Mouse (Mus musculus) embryonic facial prominence, embryonic 10.5 days (tissue): ENCODE measurements around the gene Tex36. TPM values are rescaled to one million over a fixed set of nuclear protein-coding genes. Genes with fewer than 3 reads are reported as not detected.

Experiments used
- DNase-seq: peaks from one replicate; pipeline ENCODE4 v3.0.0-alpha.2; 2017; ENCODE audit warnings: low spot score
- H3K27ac ChIP-seq: fragments of 300-500 bp; sonication (generic); replicated peaks from 2 replicates; pipeline ENCODE4 v1.5.1; 2016; ENCODE audit warnings: mild to moderate bottlenecking
- H3K27me3 ChIP-seq: fragments of 300-500 bp; sonication (generic); replicated peaks from 2 replicates; pipeline ENCODE4 v1.6.1; 2016; ENCODE audit warnings: low read depth, mild to moderate bottlenecking; ENCODE audit not compliant: poor library complexity, severe bottlenecking
- H3K36me3 ChIP-seq: fragments of 300-500 bp; sonication (generic); replicated peaks from 2 replicates; pipeline ENCODE4 v1.6.1; 2016; ENCODE audit warnings: mild to moderate bottlenecking, moderate library complexity
- H3K4me1 ChIP-seq: fragments of 300-500 bp; sonication (generic); 2 replicates; pipeline ENCODE4 v1.6.1; 2016
- H3K4me3 ChIP-seq: fragments of 300-500 bp; sonication (generic); 2 replicates; pipeline ENCODE4 v1.5.1; 2016; ENCODE audit warnings: mild to moderate bottlenecking, moderate library complexity
- H3K9me3 ChIP-seq: fragments of 300-500 bp; sonication (generic); 2 replicates; pipeline ENCODE4 v1.6.1; 2016; ENCODE audit warnings: mild to moderate bottlenecking
- WGBS: fragments of 180-500 bp; shearing (Covaris S2); methylation state at CpG from one replicate; pipeline ENCODE4 v1.1.7; 2016; 5-methylcytosine and 5-hydroxymethylcytosine counted together
- polyA plus RNA-seq: library from polyadenylated mRNA; unstranded; fragments of >200 nt; fragmentation: Nextera tagmentation; extraction: Ambion mirVana; gene quantifications from 2 replicates; pipeline ENCODE4 v1.2.1, GENCODE M21; 2016

Gene Tex36
- not detected in 2 replicates for polyA plus RNA-seq

DNA sequence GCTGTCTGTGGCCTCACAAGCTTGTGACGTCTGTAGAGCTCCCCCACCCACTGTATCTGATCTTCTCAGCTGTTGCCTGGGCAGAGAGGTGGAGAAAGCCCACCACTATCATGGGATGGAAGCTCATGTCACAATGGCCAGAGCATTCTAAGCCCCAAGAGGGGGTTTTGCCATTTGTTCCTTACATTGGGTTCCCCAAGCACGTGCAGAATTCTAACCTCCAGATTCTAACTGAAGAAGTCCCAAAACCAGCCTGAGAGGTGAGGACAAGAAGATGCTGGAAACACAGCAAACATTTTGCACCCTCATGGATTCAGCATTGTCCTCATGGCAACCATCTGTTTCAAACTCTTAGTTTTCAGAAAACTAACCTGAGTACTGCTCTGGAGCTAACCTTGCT lies at the start of gene Tex36:
TSS of gene Tex36 (minus strand) at position 101 of the 400 bp plus-strand sequence.
- 53% methylated on average over 2 of the region's 2 CpGs for WGBS
- no peaks in the 10 kb centered on the region for H3K27me3 ChIP-seq
- H3K27ac ChIP-seq, result no peak within 1 kb of the TSS
- peaks cover 6% of the 10 kb centered on the region; the same call in 1 of the 2 replicates for H3K4me1 ChIP-seq
- no peaks in the 10 kb centered on the region for H3K9me3 ChIP-seq
- no peak within 1 kb of the TSS for H3K4me3 ChIP-seq
- no peak for DNase-seq
- H3K36me3 ChIP-seq, result no peaks in the 10 kb centered on the region

DNA sequence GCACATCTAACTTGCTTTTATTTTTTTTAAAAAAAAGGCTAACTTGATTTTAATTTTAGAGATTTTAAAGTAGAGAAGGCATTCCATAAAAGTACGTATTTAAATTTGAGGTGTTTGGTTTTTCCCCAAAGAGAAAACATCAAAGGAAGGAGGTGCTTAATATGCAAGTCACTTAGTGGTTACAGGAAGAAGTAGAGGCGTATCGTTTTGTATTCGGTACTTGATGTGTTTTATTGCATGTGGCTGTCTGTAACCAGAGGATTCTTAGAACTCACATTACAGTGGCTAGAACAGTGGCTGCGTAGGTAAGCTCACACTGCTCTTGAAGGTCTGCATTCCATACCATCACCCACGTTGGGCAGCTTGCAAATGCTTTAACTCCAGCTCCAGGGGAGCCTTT lies 43.8 kb upstream of the Tex36 start:
- Histone ChIP-seq H3K27ac (no peak overlapping the region), H3K36me3 (peaks cover 100% of the 10 kb centered on the region)

GRCm38 (mm10) chr7:133638821-133639220 lies 36.9 kb upstream of the Tex36 start:
- Histone ChIP-seq H3K36me3 (peaks cover 48% of the 10 kb centered on the region), H3K9me3 (no peaks in the 10 kb centered on the region), H3K27me3 (no peaks in the 10 kb centered on the region), H3K4me1 (peaks cover 25% of the 10 kb centered on the region), H3K27ac (no peak overlapping the region), H3K4me3 (peak overlapping the region; percentile 93)
- WGBS, result 92% methylated on average over 13 of the region's 13 CpGs
- no peak for DNase-seq

More for the DNA sequence above, 43.8 kb upstream of the Tex36 start:
- no peak overlapping the region for H3K4me3 ChIP-seq
- no peaks in the 10 kb centered on the region for H3K27me3 ChIP-seq
- 91% methylated on average over 6 of the region's 6 CpGs for WGBS
- no peaks in the 10 kb centered on the region for H3K9me3 ChIP-seq
- DNase-seq, result no peak
- no peaks in the 10 kb centered on the region for H3K4me1 ChIP-seq

- H3K9me3 ChIP-seq, result no peaks in the 10 kb centered on the region
- peak overlapping the region; percentile 93 for H3K4me3 ChIP-seq
- peaks cover 43% of the 10 kb centered on the region for H3K36me3 ChIP-seq
- no peak for DNase-seq
- 17% methylated on average over 13 of the region's 13 CpGs for WGBS
- H3K27me3 ChIP-seq, result no peaks in the 10 kb centered on the region
- H3K4me1 ChIP-seq, result peaks cover 25% of the 10 kb centered on the region
- H3K27ac ChIP-seq, result peak overlapping the region; percentile 94
Observed at GRCm38 (mm10) chr7:133638306-133638705, 36.3 kb upstream of the Tex36 start.

DNA sequence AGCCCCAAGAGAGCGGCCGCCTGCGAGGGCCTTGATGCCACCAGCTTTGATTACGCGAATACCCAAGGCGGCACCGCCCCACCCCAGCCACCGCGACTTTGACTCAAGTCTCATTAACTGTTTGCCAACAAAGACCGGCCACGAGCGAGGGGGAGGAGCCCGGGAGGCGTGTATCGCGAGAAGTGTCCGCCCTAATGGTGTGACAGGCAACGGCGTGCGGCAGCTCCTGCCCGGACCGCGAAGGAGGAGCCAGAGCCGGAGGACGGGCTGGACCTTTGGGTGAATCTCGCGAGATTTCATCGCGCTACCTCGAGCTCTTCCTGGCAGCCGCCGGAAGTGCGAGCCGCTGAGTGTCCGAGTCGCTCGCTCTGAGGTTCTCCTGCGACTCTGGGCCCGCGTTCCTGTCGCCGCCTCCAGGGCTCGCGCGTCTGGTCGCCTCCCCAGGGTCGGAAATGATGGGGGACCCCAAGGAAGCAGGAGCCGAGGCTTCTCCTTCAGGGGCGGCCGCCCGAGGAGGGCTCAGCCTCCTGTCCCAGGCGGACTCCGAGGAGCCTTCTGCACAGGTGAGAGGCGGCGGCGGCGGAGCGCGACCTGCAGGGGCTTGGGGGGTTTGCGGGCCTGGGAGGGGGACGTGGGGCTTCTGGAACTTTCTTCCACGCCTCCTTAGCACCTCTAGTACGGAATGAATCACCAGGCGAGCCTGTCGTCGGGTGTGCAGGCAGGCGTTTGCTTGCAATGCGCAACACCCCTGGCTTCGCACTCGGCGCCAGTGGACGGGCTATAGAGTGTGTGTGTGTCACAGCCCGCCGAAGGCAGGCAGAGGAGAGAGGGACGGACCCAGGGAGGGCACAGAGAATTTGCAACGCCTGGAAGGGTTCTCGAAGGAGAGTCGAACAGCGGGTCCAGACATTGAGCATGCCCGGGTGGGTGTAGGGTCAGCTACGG lies 35.7 kb upstream of the Tex36 start, which contains the start of gene Edrf1:
TSS of gene Edrf1 (plus strand) at position 183 of the 945 bp plus-strand sequence.
- Histone ChIP-seq H3K4me1 (peaks cover 25% of the 10 kb centered on the region), H3K27me3 (no peaks in the 10 kb centered on the region), H3K36me3 (peaks cover 36% of the 10 kb centered on the region)

GRCm38 (mm10) chr7:133636738-133637352 lies 34.9 kb upstream of the Tex36 start:
- peak overlapping the region; percentile 94 for H3K27ac ChIP-seq
- peaks cover 25% of the 10 kb centered on the region for H3K4me1 ChIP-seq
- H3K27me3 ChIP-seq, result no peaks in the 10 kb centered on the region
- no peaks in the 10 kb centered on the region for H3K9me3 ChIP-seq
- peak; percentile 89 for DNase-seq
- peaks cover 28% of the 10 kb centered on the region for H3K36me3 ChIP-seq
- 2% methylated on average over 21 of the region's 21 CpGs for WGBS
- H3K4me3 ChIP-seq, result peak overlapping the region; percentile 93

More for the DNA sequence above, 35.7 kb upstream of the Tex36 start, which contains the start of gene Edrf1:
- under 1% methylated on average over 81 of the region's 81 CpGs for WGBS
- peak; percentile 99 for DNase-seq
- Histone ChIP-seq H3K27ac (peak within 1 kb of the TSS; percentile 94), H3K4me3 (peak within 1 kb of the TSS; percentile 93), H3K9me3 (no peaks in the 10 kb centered on the region)

GRCm38 (mm10) chr7:133634932-133635650 lies 33.1 kb upstream of the Tex36 start:
- peak overlapping the region; percentile 78 for H3K27ac ChIP-seq
- peak; percentile 76 for DNase-seq
- H3K4me3 ChIP-seq, result no peak overlapping the region
- peaks cover 12% of the 10 kb centered on the region for H3K36me3 ChIP-seq
- no peaks in the 10 kb centered on the region for H3K9me3 ChIP-seq
- peaks cover 25% of the 10 kb centered on the region for H3K4me1 ChIP-seq
- no peaks in the 10 kb centered on the region for H3K27me3 ChIP-seq
- 44% methylated on average over 10 of the region's 12 CpGs for WGBS

DNA sequence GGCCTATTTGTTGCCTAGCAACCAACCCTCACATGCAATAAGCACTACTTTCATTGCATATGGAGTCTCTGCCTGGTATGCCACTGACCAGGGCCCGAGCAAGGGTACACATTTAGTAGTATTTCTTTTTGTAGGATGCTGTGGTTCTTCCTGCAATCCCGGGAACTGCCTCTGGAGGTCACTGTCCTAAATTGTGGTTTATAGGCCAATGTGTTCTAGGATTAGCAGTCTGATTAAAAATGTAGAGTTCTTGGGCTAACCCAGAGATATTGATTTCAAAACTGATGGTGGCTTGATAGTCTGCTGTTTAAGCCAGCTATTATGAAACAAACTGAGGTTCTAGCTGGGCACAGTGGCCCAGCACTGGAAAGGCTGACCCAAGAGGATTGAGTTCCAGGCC lies 30.5 kb upstream of the Tex36 start:
- Histone ChIP-seq H3K4me3 (no peak overlapping the region), H3K27me3 (no peaks in the 10 kb centered on the region), H3K9me3 (no peaks in the 10 kb centered on the region), H3K36me3 (no peaks in the 10 kb centered on the region), H3K4me1 (peaks cover 19% of the 10 kb centered on the region), H3K27ac (no peak overlapping the region)
- WGBS, result 27% methylated on average over 2 of the region's 2 CpGs
- DNase-seq, result peak; percentile 66

DNA sequence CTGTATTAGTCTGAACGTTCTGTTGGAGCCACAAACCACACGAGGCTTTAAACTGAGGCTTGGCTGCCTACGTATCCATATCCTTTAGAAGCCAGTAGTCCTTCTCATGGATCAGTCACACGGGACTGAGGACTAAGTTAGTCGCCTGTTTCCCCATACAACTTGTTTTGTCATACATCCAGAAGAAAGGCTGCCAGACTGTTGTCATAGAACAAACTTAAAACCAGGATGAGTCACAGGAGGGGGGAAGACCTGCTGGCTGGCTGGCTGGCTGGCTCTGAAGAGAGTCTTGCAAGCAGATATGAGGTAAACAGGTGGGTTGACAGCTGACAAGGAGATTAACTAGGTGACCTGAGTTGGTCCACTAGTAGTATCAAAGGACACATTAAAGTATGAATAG lies 28.9 kb upstream of the Tex36 start:
- DNase-seq, result no peak
- Histone ChIP-seq H3K36me3 (no peaks in the 10 kb centered on the region), H3K9me3 (no peaks in the 10 kb centered on the region), H3K4me1 (peaks cover 14% of the 10 kb centered on the region), H3K27ac (no peak overlapping the region), H3K27me3 (no peaks in the 10 kb centered on the region), H3K4me3 (no peak overlapping the region)
- WGBS, result 82% methylated on average over 5 of the region's 5 CpGs

DNA sequence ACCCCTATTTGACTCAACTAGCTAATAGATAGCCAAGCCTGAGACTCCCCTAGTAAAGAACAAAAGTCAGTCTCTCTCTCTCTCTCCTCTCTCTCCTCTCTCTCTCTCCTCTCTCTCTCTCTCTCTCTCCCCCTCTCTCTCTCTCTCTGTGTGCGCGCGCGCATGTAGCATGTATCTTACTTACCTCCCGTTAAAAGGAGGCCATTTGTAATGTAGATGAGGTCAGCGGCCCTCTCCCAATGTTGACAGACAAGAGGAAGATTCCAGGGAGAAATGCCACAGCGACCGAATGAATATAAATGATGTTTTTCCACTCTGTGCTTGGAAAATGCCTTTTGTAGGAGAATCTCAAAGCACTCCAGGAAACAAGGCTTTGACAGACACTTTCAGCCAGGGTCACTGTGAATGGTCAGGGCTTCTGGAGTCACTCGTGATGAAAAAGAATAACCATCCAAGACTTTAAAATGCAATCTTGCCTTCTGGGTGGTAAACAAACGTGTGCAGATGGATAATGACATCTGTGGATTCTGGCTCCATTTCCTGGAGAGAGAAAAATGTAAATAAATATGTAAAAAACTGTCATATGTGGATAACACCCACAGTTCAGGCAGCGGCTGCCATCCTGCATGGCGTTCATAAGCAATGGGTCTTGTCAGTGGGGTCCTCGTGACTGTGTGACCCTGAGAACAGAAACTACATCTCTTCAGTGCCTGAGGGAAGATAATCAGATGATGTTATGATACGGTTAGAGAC lies 25.4 kb upstream of the Tex36 start:
- no peaks in the 10 kb centered on the region for H3K9me3 ChIP-seq
- 63% methylated on average over 14 of the region's 14 CpGs for WGBS
- H3K4me3 ChIP-seq, result no peak overlapping the region
- H3K27me3 ChIP-seq, result no peaks in the 10 kb centered on the region
- H3K27ac ChIP-seq, result no peak overlapping the region; the same call in 1 of the 2 replicates
- DNase-seq, result no peak
- no peaks in the 10 kb centered on the region for H3K36me3 ChIP-seq
- H3K4me1 ChIP-seq, result peaks cover 12% of the 10 kb centered on the region

- Histone ChIP-seq H3K27me3 (no peaks in the 10 kb centered on the region), H3K4me3 (no peak overlapping the region), H3K9me3 (no peaks in the 10 kb centered on the region), H3K36me3 (no peaks in the 10 kb centered on the region), H3K27ac (no peak overlapping the region), H3K4me1 (peaks cover 17% of the 10 kb centered on the region)
- WGBS, result 78% methylated on average over 5 of the region's 5 CpGs
- no peak for DNase-seq
Observed at GRCm38 (mm10) chr7:133623226-133623625, 21.3 kb upstream of the Tex36 start.
